Mouse (Mus musculus) liver, embryonic 16.5 days (tissue): ENCODE results near the gene Mcoln2. TPM values are rescaled to one million over a fixed set of nuclear protein-coding genes. Genes with fewer than 3 reads are reported as not detected.

ENCODE experiments used
- ATAC-seq: fragments of 200-750 bp; cut with Nextera tagmentation; 2 replicates; pipeline ENCODE4 v1.8.0; 2017; ENCODE audit warnings: low read depth, mild to moderate bottlenecking, moderate number of reproducible peaks, moderate library complexity
- H3K27ac ChIP-seq: fragments of 300-500 bp; sonication (generic); 2 replicates; pipeline ENCODE4 v1.5.1; 2014; ENCODE audit warnings: mild to moderate bottlenecking, low read length
- H3K27me3 ChIP-seq: fragments of 300-500 bp; sonication (generic); 2 replicates; pipeline ENCODE4 v1.6.1; 2014; ENCODE audit warnings: low read depth, low read length, mixed read lengths; ENCODE audit not compliant: control insufficient read depth, insufficient read depth
- H3K36me3 ChIP-seq: fragments of 300-500 bp; sonication (generic); 2 replicates; pipeline ENCODE4 v1.6.1; 2014; ENCODE audit warnings: mild to moderate bottlenecking; ENCODE audit not compliant: control insufficient read depth, insufficient read depth
- H3K4me1 ChIP-seq: fragments of 300-500 bp; sonication (generic); 2 replicates; pipeline ENCODE4 v1.6.1; 2014; ENCODE audit warnings: low read depth, low read length, mixed read lengths; ENCODE audit not compliant: control insufficient read depth
- H3K4me2 ChIP-seq: fragments of 300-500 bp; sonication (generic); 2 replicates; pipeline ENCODE4 v1.6.1; 2014; ENCODE audit warnings: low read depth, low read length, mixed read lengths
- H3K4me3 ChIP-seq: fragments of 300-500 bp; sonication (generic); 2 replicates; pipeline ENCODE4 v1.5.1; 2014; ENCODE audit warnings: low read depth, mild to moderate bottlenecking, low read length
- H3K9ac ChIP-seq: fragments of 300-500 bp; sonication (generic); 2 replicates; pipeline ENCODE4 v1.6.1; 2014; ENCODE audit warnings: low read depth, low read length
- H3K9me3 ChIP-seq: fragments of 300-500 bp; sonication (generic); replicated peaks from 2 replicates; pipeline ENCODE4 v1.6.1; 2016; ENCODE audit warnings: low read length; ENCODE audit not compliant: control insufficient read depth
- WGBS: fragments of 180-500 bp; shearing (Covaris S2); extraction: QIAGEN DNeasy Blood & Tissue Kit; methylation state at CpG from one replicate; pipeline ENCODE4 v1.1.7; 2014; ENCODE audit not compliant: insufficient replicate concordance; 5-methylcytosine and 5-hydroxymethylcytosine counted together
- polyA plus RNA-seq: library from polyadenylated mRNA; unstranded; fragments of >200 nt; fragmentation: Nextera tagmentation; extraction: Ambion mirVana; gene quantifications from 2 replicates; pipeline ENCODE4 v1.2.1, GENCODE M21; 2015

Mcoln2 gene
- polyA plus RNA-seq, 1 experiment from 2014 or later, result 9.5 TPM

DNA sequence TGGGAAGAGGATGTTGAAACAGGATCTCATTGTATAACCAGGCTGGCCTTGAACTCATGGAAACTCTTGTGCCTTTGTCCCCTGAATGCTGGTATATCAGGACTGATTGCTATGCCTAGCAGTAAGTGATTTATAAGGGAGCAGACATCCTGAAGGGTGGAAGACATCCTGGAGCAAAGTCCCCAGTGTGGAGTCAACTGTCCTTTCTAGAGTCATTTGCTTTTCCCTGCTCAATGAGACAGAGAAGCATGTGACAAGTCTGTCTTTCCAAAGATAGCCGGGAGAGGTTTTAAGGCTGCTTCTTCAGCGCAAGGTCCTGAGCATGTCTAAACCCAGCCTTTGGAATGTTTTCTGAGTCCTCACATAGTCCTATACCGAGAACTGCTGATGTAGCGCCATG is 19.7 kb downstream of the Mcoln2 start:
- H3K4me1 ChIP-seq, result no peaks in the 10 kb centered on the region
- no peak for ATAC-seq
- H3K9me3 ChIP-seq, result no peaks in the 10 kb centered on the region
- 73% methylated on average over 4 of the region's 4 CpGs for WGBS
- H3K27me3 ChIP-seq, result no peaks in the 10 kb centered on the region
- H3K4me3 ChIP-seq, result no peak overlapping the region
- no peak overlapping the region for H3K4me2 ChIP-seq
- H3K27ac ChIP-seq, result no peak overlapping the region
- H3K36me3 ChIP-seq, result peaks cover 8% of the 10 kb centered on the region
- H3K9ac ChIP-seq, result no peak overlapping the region

DNA sequence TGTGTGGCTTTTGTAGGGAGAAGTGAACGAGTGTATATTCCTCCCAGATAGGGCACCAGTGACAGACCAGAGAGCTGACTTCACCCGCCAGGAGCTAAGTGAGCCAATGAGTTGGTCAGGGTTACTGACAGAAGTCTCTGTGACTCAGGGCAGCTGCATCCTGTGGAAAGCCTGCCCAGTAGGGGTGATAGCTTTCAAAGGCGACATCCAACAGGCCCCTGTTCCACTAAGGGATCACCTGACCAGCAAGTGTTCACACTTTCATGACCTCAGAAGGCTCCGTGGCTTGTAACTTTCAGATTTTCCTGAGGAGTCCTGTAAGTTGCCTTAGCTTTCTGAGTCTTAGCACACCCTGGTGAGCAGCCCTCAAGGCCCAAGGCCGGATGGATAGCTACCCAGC is 23.4 kb downstream of the Mcoln2 start:
- Histone ChIP-seq H3K9me3 (no peaks in the 10 kb centered on the region), H3K27ac (no peak overlapping the region), H3K4me1 (no peaks in the 10 kb centered on the region), H3K9ac (no peak overlapping the region), H3K27me3 (no peaks in the 10 kb centered on the region), H3K36me3 (peaks cover 5% of the 10 kb centered on the region), H3K4me2 (no peak overlapping the region), H3K4me3 (no peak overlapping the region)
- ATAC-seq, result no peak
- 56% methylated on average over 5 of the region's 5 CpGs for WGBS

DNA sequence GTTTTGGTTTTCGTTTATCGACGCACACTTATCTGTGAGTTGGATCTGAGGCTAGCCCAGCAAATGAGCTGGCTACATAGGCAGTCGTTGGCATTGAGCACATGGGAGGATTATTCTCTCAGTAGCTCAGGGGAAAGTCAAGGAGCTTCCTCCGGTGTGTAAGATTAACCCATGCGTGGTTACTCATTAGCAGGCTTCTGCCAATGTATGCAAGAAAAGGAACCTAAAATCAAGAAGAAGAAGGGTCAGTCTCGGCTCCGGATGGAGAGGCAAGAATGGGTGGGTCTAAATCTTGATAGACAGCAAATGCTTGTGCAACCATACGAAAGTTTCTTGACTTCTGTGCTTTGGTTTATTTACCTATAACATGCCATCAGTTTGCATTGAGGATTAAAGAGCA is 24.6 kb downstream of the Mcoln2 start:
- no peak for ATAC-seq
- no peak overlapping the region for H3K4me2 ChIP-seq
- H3K27me3 ChIP-seq, result no peaks in the 10 kb centered on the region
- no peak overlapping the region for H3K27ac ChIP-seq
- no peak overlapping the region for H3K4me3 ChIP-seq
- 69% methylated on average over 9 of the region's 9 CpGs for WGBS
- H3K4me1 ChIP-seq, result no peaks in the 10 kb centered on the region
- no peaks in the 10 kb centered on the region for H3K9me3 ChIP-seq
- no peak overlapping the region for H3K9ac ChIP-seq
- peaks cover 5% of the 10 kb centered on the region for H3K36me3 ChIP-seq

DNA sequence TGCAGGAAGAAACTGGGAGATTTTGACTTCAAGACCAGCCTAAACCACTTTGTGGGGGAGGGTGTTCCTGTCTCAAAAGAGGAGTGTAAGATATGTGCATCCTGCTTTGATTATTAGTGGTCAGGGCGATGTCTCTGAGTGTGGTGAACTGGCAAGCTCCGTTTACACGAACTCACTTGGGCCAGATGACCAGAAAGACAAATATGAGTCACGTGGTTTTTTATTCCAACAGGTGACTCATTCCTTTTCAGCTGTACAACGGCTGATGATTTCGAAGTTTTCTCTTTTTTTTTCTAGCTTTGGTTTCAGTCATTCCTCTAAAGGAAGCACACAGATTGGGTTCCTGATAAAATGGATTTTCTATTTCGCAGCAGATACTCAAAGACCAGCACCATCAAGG is 27.7 kb downstream of the Mcoln2 start:
- WGBS, result 45% methylated on average over 7 of the region's 7 CpGs
- H3K4me2 ChIP-seq, result no peak overlapping the region

DNA sequence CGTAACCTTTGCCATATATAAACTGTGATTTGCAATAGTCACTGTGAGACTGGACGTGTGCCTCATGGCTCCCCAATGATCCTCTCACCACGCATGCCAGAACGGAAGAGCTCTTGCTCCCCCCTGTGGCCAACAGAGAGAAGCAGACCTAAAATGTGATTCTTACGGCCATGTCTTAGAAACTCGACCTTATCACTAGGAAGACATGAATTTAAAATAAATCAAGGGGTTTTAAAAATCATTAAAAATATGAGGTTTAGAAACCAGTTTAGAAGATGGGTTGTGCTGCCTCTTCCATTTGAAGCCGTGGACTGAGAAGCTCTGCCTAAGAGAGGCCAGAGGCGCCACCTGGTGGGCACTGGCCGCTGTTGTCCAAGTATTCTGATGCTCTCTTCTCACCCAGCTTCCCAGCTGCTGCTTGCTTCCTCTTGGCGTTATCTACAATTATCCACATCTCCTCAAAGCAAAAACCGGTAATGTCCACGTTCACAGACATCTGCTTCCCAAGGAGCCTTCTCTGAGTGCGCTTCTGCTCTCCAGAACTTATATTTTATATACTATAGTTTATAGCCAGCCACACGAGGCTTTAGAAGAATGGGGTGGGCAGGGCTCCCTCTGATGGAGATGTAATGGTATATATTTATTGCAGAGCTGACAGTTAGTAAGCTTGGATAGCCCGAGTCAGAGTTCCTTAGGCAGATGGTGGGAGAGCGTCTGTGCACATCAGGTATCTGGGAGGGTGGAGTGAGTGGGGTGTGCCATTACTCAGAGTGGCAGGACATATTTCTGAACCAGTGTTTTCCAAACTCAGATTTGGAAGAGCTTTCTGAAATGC is 28.3 kb downstream of the Mcoln2 start:
- no peak; the same call in 1 of the 2 replicates for ATAC-seq
- Histone ChIP-seq H3K36me3 (no peaks in the 10 kb centered on the region), H3K4me1 (no peaks in the 10 kb centered on the region), H3K27ac (no peak overlapping the region), H3K9me3 (no peaks in the 10 kb centered on the region), H3K4me2 (peak overlapping the region; percentile 30; the same call in 1 of the 2 replicates), H3K27me3 (no peaks in the 10 kb centered on the region), H3K9ac (no peak overlapping the region), H3K4me3 (no peak overlapping the region)
- 7% methylated on average over 16 of the region's 16 CpGs for WGBS

More for the DNA sequence above, 27.7 kb downstream of the Mcoln2 start:
- no peaks in the 10 kb centered on the region for H3K27me3 ChIP-seq
- H3K9me3 ChIP-seq, result no peaks in the 10 kb centered on the region
- no peak overlapping the region for H3K9ac ChIP-seq
- H3K4me3 ChIP-seq, result no peak overlapping the region
- H3K27ac ChIP-seq, result no peak overlapping the region
- no peaks in the 10 kb centered on the region for H3K36me3 ChIP-seq
- no peak for ATAC-seq
- H3K4me1 ChIP-seq, result no peaks in the 10 kb centered on the region

DNA sequence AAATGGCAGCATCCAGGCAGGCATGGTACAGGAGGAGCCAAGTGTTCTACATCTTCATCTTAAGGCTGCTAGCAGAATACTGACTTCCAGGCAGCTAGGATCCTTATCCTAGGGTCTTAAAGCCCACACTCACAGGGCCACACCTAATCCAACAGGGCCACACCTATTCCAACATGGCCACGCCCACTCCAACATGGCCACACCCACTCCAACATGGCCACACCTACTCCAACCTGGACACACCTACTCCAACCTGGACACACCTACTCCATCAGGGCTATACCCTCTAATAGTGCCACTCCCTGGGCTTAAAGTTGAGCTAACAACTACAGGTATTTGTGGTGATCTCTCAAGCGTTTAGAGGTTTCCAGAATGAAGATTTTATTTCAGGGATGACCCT is 30.7 kb downstream of the Mcoln2 start:
- H3K9ac ChIP-seq, result no peak overlapping the region
- H3K36me3 ChIP-seq, result no peaks in the 10 kb centered on the region
- H3K4me3 ChIP-seq, result no peak overlapping the region
- 33% methylated on average over 2 of the region's 2 CpGs for WGBS
- no peak overlapping the region for H3K4me2 ChIP-seq
- ATAC-seq, result no peak
- no peaks in the 10 kb centered on the region for H3K9me3 ChIP-seq
- no peaks in the 10 kb centered on the region for H3K27me3 ChIP-seq
- no peak overlapping the region for H3K27ac ChIP-seq
- H3K4me1 ChIP-seq, result no peaks in the 10 kb centered on the region

DNA sequence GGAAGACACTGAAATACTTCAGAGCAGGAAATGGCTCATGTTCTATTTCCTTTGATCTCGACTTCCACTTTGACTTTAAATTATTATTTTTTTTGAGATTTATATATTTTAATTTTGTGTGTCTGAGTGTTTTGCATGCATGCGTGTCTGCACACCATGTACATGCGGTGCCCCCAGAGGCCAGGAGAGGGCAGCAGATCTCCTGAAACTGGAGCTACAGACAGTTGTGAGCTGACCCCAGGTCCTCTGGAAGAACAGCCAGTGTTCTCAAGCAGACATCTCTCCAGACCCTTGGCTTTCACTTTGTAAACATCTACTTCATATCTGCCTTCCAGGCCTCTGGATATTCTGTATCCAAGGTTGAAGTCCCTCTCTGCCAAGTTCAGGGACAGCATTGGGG is 31.4 kb downstream of the Mcoln2 start:
- Histone ChIP-seq H3K9ac (no peak overlapping the region), H3K4me2 (no peak overlapping the region), H3K4me3 (no peak overlapping the region), H3K9me3 (no peaks in the 10 kb centered on the region), H3K4me1 (no peaks in the 10 kb centered on the region), H3K27me3 (no peaks in the 10 kb centered on the region), H3K27ac (no peak overlapping the region), H3K36me3 (no peaks in the 10 kb centered on the region)
- no peak for ATAC-seq
- 29% methylated on average over 3 of the region's 3 CpGs for WGBS

DNA sequence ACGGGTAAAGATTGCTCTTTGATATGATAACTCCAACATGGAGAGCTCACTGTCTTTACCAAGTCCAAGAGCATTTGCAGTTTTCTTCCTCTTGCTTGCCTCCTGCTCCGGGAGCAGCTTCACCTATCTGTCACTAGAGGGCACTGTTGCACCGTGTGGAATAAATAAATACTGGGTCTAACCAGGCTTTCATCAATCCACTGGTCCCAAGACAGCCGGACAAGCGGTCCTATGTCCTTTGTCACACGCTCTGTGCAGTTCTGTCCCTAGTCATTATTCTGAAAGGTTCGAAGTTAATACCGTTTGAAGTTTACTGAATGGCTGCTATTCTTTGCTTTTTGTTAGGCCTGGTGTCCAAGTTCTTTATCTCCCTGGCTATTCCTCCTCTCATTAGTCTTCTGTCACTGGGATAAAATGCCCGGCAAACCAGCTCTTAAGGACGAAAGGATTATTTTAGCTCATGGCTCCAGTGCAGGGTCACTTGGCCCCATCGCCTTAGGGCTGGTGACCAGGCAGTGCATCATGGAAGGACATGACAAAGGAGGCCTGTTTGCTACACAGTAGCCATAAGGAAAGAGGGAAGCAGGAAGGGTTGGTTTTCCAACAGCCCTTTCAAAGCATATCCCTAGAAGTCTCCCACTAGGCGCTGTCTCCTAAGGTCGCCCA is 35.5 kb downstream of the Mcoln2 start:
- no peaks in the 10 kb centered on the region for H3K9me3 ChIP-seq
- WGBS, result 34% methylated on average over 13 of the region's 13 CpGs
- H3K4me1 ChIP-seq, result no peaks in the 10 kb centered on the region
- ATAC-seq, result no peak
- H3K4me3 ChIP-seq, result no peak overlapping the region
- no peak overlapping the region for H3K9ac ChIP-seq
- H3K4me2 ChIP-seq, result no peak overlapping the region
- no peak overlapping the region for H3K27ac ChIP-seq
- H3K36me3 ChIP-seq, result no peaks in the 10 kb centered on the region
- H3K27me3 ChIP-seq, result no peaks in the 10 kb centered on the region

DNA sequence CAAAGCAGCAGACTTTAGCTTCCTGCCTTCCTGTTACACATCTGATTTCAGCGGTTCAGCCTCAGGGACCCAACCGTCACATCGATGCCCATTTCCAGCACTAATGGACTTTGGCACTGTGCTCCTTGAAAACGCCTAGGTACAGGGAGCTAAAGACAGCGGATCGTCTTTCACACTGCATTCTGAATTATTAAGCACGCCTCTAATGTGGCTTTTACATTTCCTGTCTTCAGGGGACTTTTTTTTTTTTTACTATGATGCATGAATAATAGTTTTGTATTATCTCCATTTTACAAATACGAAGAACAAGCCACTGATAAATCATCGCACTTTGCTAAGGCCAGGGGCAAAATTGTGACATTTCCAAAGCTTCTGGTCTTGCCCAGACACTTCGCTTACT is 36.4 kb downstream of the Mcoln2 start:
- ATAC-seq, result no peak
- no peak overlapping the region for H3K9ac ChIP-seq
- WGBS, result 67% methylated on average over 10 of the region's 10 CpGs
- no peak overlapping the region for H3K4me3 ChIP-seq
- H3K27ac ChIP-seq, result no peak overlapping the region
- H3K4me2 ChIP-seq, result no peak overlapping the region
- H3K4me1 ChIP-seq, result no peaks in the 10 kb centered on the region
- H3K27me3 ChIP-seq, result no peaks in the 10 kb centered on the region
- H3K9me3 ChIP-seq, result no peaks in the 10 kb centered on the region
- H3K36me3 ChIP-seq, result no peaks in the 10 kb centered on the region
